Mouse (Mus musculus) splenic B cell, adult 2 months (primary cell): ENCODE results near the gene Gm20521.

Source experiments
- DNase-seq: peaks from one replicate; pipeline ENCODE4 v3.0.0-alpha.2; 2011; ENCODE audit warnings: low read depth, low spot score
- H3K27me3 ChIP-seq: 2 replicates; pipeline ENCODE4 v1.6.1; 2012; ENCODE audit warnings: mild to moderate bottlenecking, low read length, moderate library complexity, mixed read lengths; ENCODE audit not compliant: control insufficient read depth, poor library complexity, insufficient read depth, severe bottlenecking
- H3K36me3 ChIP-seq: 2 replicates; pipeline ENCODE4 v1.6.1; 2012; ENCODE audit warnings: mild to moderate bottlenecking, low read length, moderate library complexity, mixed read lengths; ENCODE audit not compliant: control insufficient read depth, poor library complexity, insufficient read depth, severe bottlenecking

Gm20521 gene

GRCm38 (mm10) chr14:54883154-54884021 lies at the start of gene Gm20521, which contains the start of gene Bcl2l2:
TSS of gene Gm20521 (plus strand) at chr14:54883441.
TSS of gene Bcl2l2 (plus strand) at chr14:54883377.
- DNase-seq, result peak; percentile 35
- no peaks in the 10 kb centered on the region for H3K36me3 ChIP-seq
- H3K27me3 ChIP-seq, result no peaks in the 10 kb centered on the region

- no peaks in the 10 kb centered on the region for H3K36me3 ChIP-seq
- no peaks in the 10 kb centered on the region for H3K27me3 ChIP-seq
- DNase-seq, result peak; percentile 59
Observed at GRCm38 (mm10) chr14:54843461-54843860, 39.8 kb upstream of the Gm20521 start.

DNA sequence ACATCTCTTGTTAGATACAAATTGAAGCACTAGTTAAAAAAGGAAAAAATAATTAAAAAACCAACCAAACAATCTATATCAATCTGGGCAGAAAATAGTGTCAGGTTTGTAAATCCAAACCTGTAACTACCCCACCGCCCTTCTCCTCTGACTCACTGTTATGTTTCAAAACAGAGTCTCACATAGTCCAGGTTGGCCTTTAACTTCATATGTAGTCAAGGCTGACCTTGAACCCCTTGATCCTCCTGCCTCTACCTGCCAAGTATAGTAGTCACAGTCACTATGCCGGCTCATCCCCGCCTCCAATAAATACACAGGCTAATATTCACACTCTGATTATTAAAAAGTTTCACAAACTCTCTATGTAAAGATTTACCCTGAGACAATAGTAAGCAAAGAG lies 27.5 kb upstream of the Gm20521 start:
- no peaks in the 10 kb centered on the region for H3K36me3 ChIP-seq
- H3K27me3 ChIP-seq, result no peaks in the 10 kb centered on the region
- DNase-seq, result no peak

GRCm38 (mm10) chr14:54856703-54857102 lies 26.5 kb upstream of the Gm20521 start:
- Histone ChIP-seq H3K36me3 (no peaks in the 10 kb centered on the region), H3K27me3 (no peaks in the 10 kb centered on the region)
- no peak for DNase-seq

- H3K36me3 ChIP-seq, result no peaks in the 10 kb centered on the region
- no peak for DNase-seq
Observed at GRCm38 (mm10) chr14:54857891-54858290, 25.4 kb upstream of the Gm20521 start.

DNA sequence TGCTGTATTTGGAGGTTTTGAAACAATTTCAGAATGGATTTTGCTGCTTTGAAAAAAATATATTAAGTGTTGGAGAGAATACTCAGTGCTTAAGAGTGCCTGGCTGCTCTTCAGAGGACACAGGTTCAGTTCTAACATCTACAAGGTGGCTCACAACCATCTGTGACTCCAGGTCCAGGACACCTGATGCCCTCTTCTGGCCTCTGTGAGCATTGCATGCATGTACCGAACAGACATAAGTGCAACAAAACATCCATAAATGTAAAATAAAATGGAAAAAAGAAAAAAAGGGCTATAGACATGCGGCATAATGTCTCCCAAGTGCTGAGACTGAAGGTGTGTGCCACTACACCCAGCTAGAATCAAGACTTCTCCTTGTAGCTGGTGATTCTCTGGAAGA lies 22.7 kb upstream of the Gm20521 start:
- Histone ChIP-seq H3K36me3 (no peaks in the 10 kb centered on the region), H3K27me3 (no peaks in the 10 kb centered on the region)
- peak; percentile 76 for DNase-seq

More at GRCm38 (mm10) chr14:54857891-54858290, 25.4 kb upstream of the Gm20521 start:
- H3K27me3 ChIP-seq, result no peaks in the 10 kb centered on the region

GRCm38 (mm10) chr14:54863501-54864312 lies 19.5 kb upstream of the Gm20521 start:
- Histone ChIP-seq H3K27me3 (no peaks in the 10 kb centered on the region), H3K36me3 (no peaks in the 10 kb centered on the region)
- DNase-seq, result peak; percentile 88

DNA sequence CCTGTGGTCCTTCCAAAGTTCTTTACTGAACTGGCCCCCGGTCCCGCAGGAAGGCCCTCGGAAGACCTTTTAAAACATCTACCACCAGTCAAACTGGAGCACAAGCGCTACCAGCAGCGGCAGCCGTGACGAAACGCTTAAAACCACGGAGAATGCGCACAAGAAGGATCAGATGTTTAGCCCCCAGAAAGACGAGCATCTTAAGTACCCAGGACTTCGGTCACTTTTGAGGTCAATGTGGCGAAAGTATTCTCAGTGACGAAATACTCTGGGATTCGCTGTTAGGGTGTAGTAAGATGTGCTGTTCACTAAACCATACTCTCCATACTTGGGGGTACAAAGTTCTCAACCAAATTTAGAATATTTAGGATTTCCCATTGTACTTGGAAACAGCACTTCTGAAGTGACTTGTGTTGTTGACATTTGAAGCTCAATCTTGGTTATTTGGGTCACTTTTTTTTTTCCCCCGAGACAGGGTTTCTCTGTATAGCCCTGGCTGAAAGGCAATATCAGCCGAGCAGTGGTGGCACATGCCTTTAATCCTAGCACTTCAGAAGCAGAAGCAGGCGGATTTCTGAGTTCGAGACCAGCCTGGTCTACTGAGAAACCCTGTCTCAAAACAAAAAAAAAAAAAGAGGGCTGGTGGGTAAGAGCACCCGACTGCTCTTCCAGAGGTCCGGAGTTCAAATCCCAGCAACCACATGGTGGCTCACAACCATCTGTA lies 18.8 kb upstream of the Gm20521 start:
- DNase-seq, result peak; percentile 52
- no peaks in the 10 kb centered on the region for H3K27me3 ChIP-seq
- H3K36me3 ChIP-seq, result no peaks in the 10 kb centered on the region

GRCm38 (mm10) chr14:54865626-54866025 lies 17.6 kb upstream of the Gm20521 start:
- DNase-seq, result no peak
- Histone ChIP-seq H3K27me3 (no peaks in the 10 kb centered on the region), H3K36me3 (no peaks in the 10 kb centered on the region)

- Histone ChIP-seq H3K36me3 (no peaks in the 10 kb centered on the region), H3K27me3 (no peaks in the 10 kb centered on the region)
- no peak for DNase-seq
Observed at GRCm38 (mm10) chr14:54866268-54866667, 17.0 kb upstream of the Gm20521 start.

- H3K36me3 ChIP-seq, result no peaks in the 10 kb centered on the region
- peak; percentile 69 for DNase-seq
- H3K27me3 ChIP-seq, result no peaks in the 10 kb centered on the region
Observed at GRCm38 (mm10) chr14:54866936-54867335, 16.3 kb upstream of the Gm20521 start.

DNA sequence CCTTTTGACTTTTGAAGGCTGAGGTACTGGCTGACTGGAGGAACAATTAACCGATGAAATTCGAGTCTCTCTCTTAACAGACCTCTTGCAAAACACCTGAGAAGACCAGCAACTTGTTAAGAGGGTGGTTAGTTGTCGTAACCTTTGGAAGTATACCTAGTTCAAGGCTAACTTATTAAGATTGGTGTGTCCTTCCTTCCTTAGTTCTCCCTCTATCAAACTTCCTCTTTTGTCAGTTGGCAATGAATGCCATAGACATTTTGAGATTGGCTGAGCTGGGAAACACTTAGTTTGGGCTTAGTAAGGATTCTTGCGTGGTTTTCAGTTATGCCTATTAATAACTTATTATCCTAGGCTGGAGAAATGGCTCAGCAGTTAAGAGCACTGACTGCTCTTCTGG lies 15.2 kb upstream of the Gm20521 start:
- no peak for DNase-seq
- no peaks in the 10 kb centered on the region for H3K36me3 ChIP-seq
- no peaks in the 10 kb centered on the region for H3K27me3 ChIP-seq

- no peak for DNase-seq
- H3K27me3 ChIP-seq, result no peaks in the 10 kb centered on the region
- no peaks in the 10 kb centered on the region for H3K36me3 ChIP-seq
Observed at GRCm38 (mm10) chr14:54870861-54871260, 12.4 kb upstream of the Gm20521 start, which contains the start of gene Homez. TSS of gene Homez (minus strand) at chr14:54870961.

- DNase-seq, result no peak
- H3K27me3 ChIP-seq, result no peaks in the 10 kb centered on the region
- no peaks in the 10 kb centered on the region for H3K36me3 ChIP-seq
Observed at GRCm38 (mm10) chr14:54874165-54874564, 9.1 kb upstream of the Gm20521 start.
